Mouse (Mus musculus) hindbrain, embryonic 15.5 days (tissue): Measurements from ENCODE around the gene Eme1. TPM values are rescaled to one million over a fixed set of nuclear protein-coding genes. Genes with fewer than 3 reads are reported as not detected.
"Not testable (repeated sequence)": the region's sequence is repeated elsewhere in the genome, so short reads cannot be mapped to it uniquely, and the experiment has no call there.

ENCODE experiments used
- ATAC-seq: fragments of 200-750 bp; cut with Nextera tagmentation; 2 replicates; pipeline ENCODE4 v1.8.0; 2017; ENCODE audit warnings: low read depth, moderate number of reproducible peaks, moderate TSS enrichment; ENCODE audit not compliant: low FRiP score
- H3K27ac ChIP-seq: fragments of 300-500 bp; sonication (generic); replicated peaks from 2 replicates; pipeline ENCODE4 v1.5.1; 2015; ENCODE audit warnings: mild to moderate bottlenecking, inconsistent platforms
- H3K27me3 ChIP-seq: fragments of 300-500 bp; sonication (generic); 2 replicates; pipeline ENCODE4 v1.6.1; 2015; ENCODE audit warnings: control low read depth, inconsistent platforms
- H3K36me3 ChIP-seq: fragments of 300-500 bp; sonication (generic); 2 replicates; pipeline ENCODE4 v1.6.1; 2015; ENCODE audit warnings: control low read depth, inconsistent platforms
- H3K4me1 ChIP-seq: fragments of 300-500 bp; sonication (generic); replicated peaks from 2 replicates; pipeline ENCODE4 v1.6.1; 2015; ENCODE audit warnings: control low read depth, inconsistent platforms
- H3K4me2 ChIP-seq: fragments of 300-500 bp; sonication (generic); 2 replicates; pipeline ENCODE4 v1.6.1; 2015; ENCODE audit warnings: moderate library complexity, mild to moderate bottlenecking, inconsistent platforms
- H3K4me3 ChIP-seq: fragments of 300-500 bp; sonication (generic); 2 replicates; pipeline ENCODE4 v1.5.1; 2015; ENCODE audit warnings: mild to moderate bottlenecking, inconsistent platforms
- H3K9ac ChIP-seq: fragments of 300-500 bp; sonication (generic); 2 replicates; pipeline ENCODE4 v1.6.1; 2015; ENCODE audit warnings: inconsistent platforms
- H3K9me3 ChIP-seq: fragments of 300-500 bp; sonication (generic); 2 replicates; pipeline ENCODE4 v1.6.1; 2016; ENCODE audit warnings: control low read depth, inconsistent platforms
- WGBS: fragments of 180-500 bp; shearing (Covaris S2); methylation state at CpG from one replicate; pipeline ENCODE4 v1.1.7; 2015; 5-methylcytosine and 5-hydroxymethylcytosine counted together
- polyA plus RNA-seq: library from polyadenylated mRNA; unstranded; fragments of >200 nt; fragmentation: Nextera tagmentation; extraction: Ambion mirVana; gene quantifications from 2 replicates; pipeline ENCODE4 v1.2.1, GENCODE M21; 2015

The Eme1 gene
- polyA plus RNA-seq, 1 experiment from 2014 or later: 4.0 TPM

DNA sequence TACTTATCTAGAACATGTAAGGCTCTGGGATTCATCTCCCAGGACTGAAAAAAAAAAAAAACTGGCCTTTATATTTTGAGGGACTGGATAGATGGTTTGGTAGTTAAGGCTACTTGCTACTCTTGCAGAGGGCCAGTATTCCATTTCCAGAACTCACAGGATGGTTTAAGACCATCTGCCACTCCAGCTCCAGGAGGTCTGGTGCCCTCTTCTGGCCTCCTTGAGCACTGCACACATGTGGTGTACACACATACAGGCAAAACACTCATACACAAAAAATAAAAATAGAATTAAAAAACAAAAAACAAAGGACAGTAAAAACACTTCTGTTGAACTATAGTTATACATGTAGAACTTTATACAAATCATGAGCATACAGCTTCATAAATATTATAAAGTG lies 26.9 kb upstream of the Eme1 start:
- ATAC-seq: no peak
- Histone ChIP-seq H3K9me3 (no peaks in the 10 kb centered on the region), H3K4me3 (no peak overlapping the region), H3K27ac (no peak overlapping the region), H3K4me2 (no peak overlapping the region), H3K9ac (no peak overlapping the region), H3K4me1 (peaks cover 18% of the 10 kb centered on the region), H3K36me3 (no peaks in the 10 kb centered on the region), H3K27me3 (no peaks in the 10 kb centered on the region)

DNA sequence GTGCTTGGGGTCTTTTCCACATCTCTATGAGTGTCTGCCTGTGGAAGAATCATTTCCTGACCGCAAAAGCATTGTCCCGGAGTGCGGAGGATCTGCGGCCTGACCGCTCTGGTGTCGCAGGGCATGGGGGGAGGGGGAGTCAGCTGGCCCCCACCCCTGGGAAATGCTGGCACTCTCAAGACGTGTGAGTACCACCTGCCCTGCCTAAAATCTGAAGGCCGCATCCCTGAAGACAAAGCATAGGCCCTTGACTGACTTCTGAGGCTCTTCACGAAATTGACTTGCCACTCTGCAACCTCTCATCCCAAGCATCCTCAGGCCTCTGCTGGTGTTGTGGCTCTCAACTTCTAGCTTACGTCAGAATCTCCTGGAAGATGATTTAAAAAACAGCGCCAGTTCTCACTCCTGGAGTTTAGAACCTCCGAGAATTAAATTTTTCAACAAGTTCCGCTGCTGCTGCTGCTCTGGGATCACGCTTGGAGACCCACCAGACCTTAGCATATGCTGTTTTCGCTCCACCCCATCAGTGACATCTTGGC lies 23.9 kb upstream of the Eme1 start:
- peak overlapping the region; percentile 95 for H3K27ac ChIP-seq
- H3K9me3 ChIP-seq: no peaks in the 10 kb centered on the region
- H3K9ac ChIP-seq: peak overlapping the region; percentile 88
- H3K4me3 ChIP-seq: peak overlapping the region; percentile 91
- 30% methylated on average over 15 of the region's 15 CpGs for WGBS
- H3K4me1 ChIP-seq: peaks cover 32% of the 10 kb centered on the region
- no peaks in the 10 kb centered on the region for H3K36me3 ChIP-seq
- H3K4me2 ChIP-seq: peak overlapping the region; percentile 71
- no peak for ATAC-seq
- H3K27me3 ChIP-seq: no peaks in the 10 kb centered on the region

DNA sequence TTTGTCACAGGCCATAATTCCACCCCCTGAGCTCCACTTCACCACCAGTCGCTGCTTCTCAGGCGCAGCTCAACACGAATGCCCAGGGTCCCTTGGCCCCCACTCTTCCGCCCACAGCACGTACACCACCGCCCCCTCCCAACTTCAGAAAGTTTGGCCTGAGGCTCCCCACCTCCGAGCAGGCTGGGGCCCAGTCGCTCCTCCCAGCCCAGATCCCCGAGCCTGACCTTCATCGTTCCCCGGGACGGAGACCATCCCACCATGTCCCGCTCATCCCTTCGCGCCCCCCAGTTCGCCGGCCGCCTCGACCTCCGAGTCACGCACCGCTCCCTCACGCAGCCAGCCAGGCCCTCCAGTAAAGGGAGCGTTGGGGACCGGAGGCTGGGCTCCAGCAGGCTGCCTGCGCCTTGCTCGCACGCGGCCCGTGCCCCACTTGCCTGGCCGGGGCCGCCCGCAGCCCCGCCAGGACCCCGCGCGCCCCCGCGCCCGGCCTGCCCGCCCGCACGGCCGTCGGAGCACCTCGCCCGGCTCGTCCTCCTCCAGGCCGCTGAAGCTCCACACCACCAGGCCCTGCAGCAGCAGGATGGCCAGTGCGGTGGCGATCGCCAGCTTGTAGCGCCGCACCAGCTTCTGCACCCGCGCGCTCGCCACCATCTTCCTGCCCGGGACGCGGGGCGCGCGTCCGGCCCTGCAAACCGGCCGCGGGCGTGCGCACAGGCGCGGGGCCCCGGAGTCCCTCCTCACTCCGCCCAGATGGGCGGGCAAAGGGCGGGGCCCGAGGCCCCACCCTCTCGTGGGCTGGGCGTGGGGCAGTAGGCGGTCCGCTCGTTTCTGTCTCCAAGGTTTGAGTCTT lies 23.2 kb upstream of the Eme1 start, which contains the start of gene Xylt2:
TSS of gene Xylt2 (minus strand) at position 762 of the 853 bp plus-strand sequence.
- 1% methylated on average over 76 of the region's 82 CpGs for WGBS
- peak; percentile 96 for ATAC-seq
- no peaks in the 10 kb centered on the region for H3K36me3 ChIP-seq
- H3K9me3 ChIP-seq: no peaks in the 10 kb centered on the region
- peak within 1 kb of the TSS; percentile 91 for H3K4me3 ChIP-seq
- H3K4me1 ChIP-seq: peaks cover 32% of the 10 kb centered on the region
- peak within 1 kb of the TSS; percentile 88 for H3K9ac ChIP-seq
- peak within 1 kb of the TSS; percentile 95 for H3K27ac ChIP-seq
- H3K4me2 ChIP-seq: peak within 1 kb of the TSS; percentile 71
- H3K27me3 ChIP-seq: no peaks in the 10 kb centered on the region

DNA sequence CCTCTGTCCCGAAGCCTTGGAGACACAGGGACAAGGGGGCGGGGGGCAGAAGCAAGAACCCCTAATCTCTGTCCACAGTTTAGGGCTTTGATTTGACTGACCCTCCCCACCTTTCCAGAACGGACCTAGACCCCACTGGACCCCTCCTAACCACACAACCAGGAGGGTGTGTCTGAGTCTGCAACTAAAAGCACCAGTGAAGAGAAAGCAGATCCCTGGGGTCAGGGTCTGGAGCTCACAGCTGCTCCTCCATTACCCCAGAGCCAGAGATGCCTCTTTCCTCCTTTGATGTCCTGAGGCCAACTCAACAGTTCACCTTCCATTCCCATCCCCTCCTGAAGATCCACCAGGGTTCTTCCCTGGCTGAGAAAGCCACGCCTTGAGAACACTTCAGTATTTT lies 22.5 kb upstream of the Eme1 start:
- WGBS: 49% methylated on average over 4 of the region's 4 CpGs
- Histone ChIP-seq H3K36me3 (no peaks in the 10 kb centered on the region), H3K27me3 (no peaks in the 10 kb centered on the region), H3K4me3 (peak overlapping the region; percentile 91), H3K4me2 (peak overlapping the region; percentile 71), H3K9me3 (no peaks in the 10 kb centered on the region), H3K27ac (no peak overlapping the region), H3K4me1 (peaks cover 32% of the 10 kb centered on the region), H3K9ac (peak overlapping the region; percentile 88)
- no peak for ATAC-seq

DNA sequence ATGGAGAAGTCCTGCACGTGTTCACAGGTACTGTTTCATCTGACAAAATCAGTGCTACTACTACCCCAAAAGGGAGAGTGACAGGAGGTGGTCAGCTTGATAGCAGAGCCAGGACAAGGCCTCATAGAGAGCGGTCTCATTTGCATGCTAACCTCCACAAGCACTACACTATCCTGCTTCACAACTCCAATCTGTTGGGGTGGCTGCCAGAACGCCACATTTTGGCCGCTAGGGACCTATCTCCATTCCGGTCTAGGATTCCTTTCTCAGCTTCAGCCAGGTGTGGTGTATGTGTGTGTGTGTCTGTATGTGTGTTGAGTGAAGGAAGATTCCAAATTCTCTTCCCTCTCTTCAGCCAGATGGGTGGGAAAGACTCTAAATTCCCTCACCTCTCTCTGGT lies 21.7 kb upstream of the Eme1 start:
- H3K9ac ChIP-seq: no peak overlapping the region
- WGBS: 70% methylated on average over 5 of the region's 5 CpGs

DNA sequence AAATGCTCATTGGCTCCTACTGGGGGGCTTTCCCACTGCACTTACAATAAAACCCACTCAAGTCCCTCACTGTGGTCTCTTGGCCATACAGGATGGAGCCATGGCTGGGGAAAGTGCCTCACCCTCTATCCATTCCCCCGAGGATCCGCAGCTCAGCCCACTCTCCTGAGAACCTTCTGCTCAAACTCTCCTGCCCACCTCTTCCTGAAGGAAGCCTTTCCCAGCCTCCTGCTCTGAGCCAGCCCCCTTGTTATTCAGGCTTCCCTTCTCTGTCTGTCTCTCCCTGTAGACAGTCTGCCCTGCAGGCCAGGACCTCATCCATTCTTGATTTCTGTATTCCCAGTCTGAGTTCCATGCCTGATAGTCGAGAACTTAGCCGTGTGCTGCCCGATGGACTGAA lies 21.2 kb upstream of the Eme1 start:
- Histone ChIP-seq H3K9me3 (no peaks in the 10 kb centered on the region), H3K4me2 (no peak overlapping the region), H3K9ac (no peak overlapping the region), H3K36me3 (peaks cover 3% of the 10 kb centered on the region; the same call in 1 of the 2 replicates), H3K27me3 (no peaks in the 10 kb centered on the region), H3K27ac (no peak overlapping the region), H3K4me3 (no peak overlapping the region), H3K4me1 (peaks cover 32% of the 10 kb centered on the region)
- WGBS: 83% methylated on average over 5 of the region's 5 CpGs
- ATAC-seq: no peak

More for the DNA sequence above, 21.7 kb upstream of the Eme1 start:
- Histone ChIP-seq H3K27me3 (no peaks in the 10 kb centered on the region), H3K4me1 (peaks cover 32% of the 10 kb centered on the region), H3K4me3 (peak overlapping the region; percentile 91; the same call in 1 of the 2 replicates), H3K4me2 (peak overlapping the region; percentile 71), H3K9me3 (no peaks in the 10 kb centered on the region), H3K27ac (no peak overlapping the region), H3K36me3 (no peaks in the 10 kb centered on the region)
- no peak for ATAC-seq

DNA sequence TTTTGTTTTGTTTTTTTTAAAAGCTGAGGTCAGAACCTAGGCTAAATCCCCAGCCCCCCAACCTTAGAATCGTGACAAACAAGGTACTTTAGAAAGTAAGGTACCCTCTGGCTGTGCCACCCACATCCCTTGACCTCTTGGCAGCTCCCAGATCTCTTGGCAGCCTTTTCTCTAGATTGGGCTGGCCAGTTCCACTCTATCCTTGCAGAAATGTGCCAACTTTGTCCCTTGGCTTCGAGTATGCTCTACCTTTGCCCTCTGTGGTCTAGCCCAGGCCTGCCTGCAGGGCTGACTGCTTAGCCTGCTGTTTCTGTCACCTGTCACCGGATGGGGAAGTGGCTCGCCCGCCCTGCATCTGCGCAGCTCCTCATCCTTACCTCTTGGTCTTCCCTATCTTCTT lies 11.5 kb upstream of the Eme1 start:
- ATAC-seq: no peak
- WGBS: 94% methylated on average over 6 of the region's 6 CpGs
- Histone ChIP-seq H3K9ac (no peak overlapping the region), H3K36me3 (peaks cover 59% of the 10 kb centered on the region), H3K9me3 (no peaks in the 10 kb centered on the region), H3K27ac (no peak overlapping the region), H3K4me3 (no peak overlapping the region), H3K4me2 (no peak overlapping the region), H3K27me3 (no peaks in the 10 kb centered on the region), H3K4me1 (no peaks in the 10 kb centered on the region)

DNA sequence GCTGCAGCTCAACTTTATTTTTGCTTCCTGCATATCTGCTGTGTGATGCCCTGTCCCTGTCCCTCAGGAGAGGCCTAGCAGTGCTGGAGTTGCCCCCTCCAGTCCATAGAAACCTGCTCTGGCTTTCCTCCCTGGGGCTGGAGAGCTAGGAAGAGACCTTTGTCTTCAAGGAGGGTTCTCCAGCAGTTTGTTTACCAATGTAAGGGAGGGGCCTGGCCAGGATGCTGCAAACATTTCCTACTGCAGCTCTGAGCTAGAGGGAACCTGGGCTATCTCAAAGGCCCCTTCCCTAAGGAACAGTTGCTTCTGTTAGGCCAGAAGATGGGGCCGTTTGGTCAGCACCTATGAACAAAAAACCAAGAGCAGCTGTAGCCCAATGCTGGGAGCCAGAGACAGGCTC lies 7.6 kb upstream of the Eme1 start:
- H3K4me2 ChIP-seq: no peak overlapping the region

DNA sequence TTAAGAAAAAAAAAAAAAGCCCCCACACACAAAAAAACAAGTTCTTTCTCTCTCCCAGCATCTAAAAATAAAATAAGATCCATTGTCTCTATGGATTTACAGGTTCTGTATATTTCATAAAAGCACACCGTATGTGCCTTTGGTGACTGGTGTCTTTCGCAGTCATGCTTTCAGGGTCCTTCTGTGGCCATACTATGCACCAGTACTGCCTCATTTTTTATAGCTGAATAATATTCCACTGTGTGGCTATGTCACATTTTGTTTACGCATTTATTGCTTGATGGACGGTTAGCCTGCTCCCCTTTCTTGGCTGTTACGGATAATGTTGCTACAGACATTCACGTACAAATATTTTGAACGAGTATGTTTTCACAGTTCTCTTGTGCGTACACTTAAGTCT lies 791 bp downstream of the Eme1 start:
- Histone ChIP-seq H3K36me3 (peaks cover 4% of the 10 kb centered on the region; the same call in 1 of the 2 replicates), H3K4me2 (peak overlapping the region; percentile 80), H3K4me3 (peak overlapping the region; percentile 86), H3K9me3 (no peaks in the 10 kb centered on the region), H3K27ac (no peak overlapping the region), H3K27me3 (no peaks in the 10 kb centered on the region), H3K4me1 (peaks cover 18% of the 10 kb centered on the region), H3K9ac (no peak overlapping the region)
- ATAC-seq: no peak
- 50% methylated on average over 8 of the region's 8 CpGs for WGBS

More for the DNA sequence above, 7.6 kb upstream of the Eme1 start:
- no peak overlapping the region for H3K27ac ChIP-seq
- no peaks in the 10 kb centered on the region for H3K9me3 ChIP-seq
- H3K36me3 ChIP-seq: peaks cover 28% of the 10 kb centered on the region; the same call in 1 of the 2 replicates
- H3K9ac ChIP-seq: no peak overlapping the region
- 58% methylated on average over 1 of the region's 1 CpGs for WGBS
- no peak overlapping the region for H3K4me3 ChIP-seq
- H3K4me1 ChIP-seq: no peaks in the 10 kb centered on the region
- ATAC-seq: no peak
- H3K27me3 ChIP-seq: no peaks in the 10 kb centered on the region

DNA sequence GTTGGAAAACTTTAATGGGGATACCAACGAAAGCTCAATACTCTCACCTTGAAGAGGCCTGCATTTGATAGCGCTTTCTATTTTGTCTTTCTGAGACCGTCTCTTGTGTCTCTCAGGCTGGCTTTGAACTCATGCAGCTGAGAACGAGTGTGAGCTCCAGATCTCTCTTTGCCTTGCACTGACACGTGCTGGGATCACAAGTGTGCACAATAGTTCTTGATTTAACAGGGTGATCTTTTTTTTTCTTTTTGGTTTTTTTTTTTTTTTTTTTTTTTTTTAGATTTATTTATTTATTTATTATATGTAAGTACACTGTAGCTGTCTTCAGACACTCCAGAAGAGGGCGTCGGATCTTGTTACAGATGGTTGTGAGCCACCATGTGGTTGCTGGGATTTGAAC lies 2.5 kb downstream of the Eme1 start:
- WGBS: 96% methylated on average over 5 of the region's 7 CpGs
- H3K9ac ChIP-seq, H3K27ac ChIP-seq, H3K27me3 ChIP-seq, H3K36me3 ChIP-seq, H3K4me3 ChIP-seq, H3K9me3 ChIP-seq, ATAC-seq, H3K4me2 ChIP-seq: not testable (repeated sequence)
- H3K4me1 ChIP-seq: peaks cover 18% of the 10 kb centered on the region

DNA sequence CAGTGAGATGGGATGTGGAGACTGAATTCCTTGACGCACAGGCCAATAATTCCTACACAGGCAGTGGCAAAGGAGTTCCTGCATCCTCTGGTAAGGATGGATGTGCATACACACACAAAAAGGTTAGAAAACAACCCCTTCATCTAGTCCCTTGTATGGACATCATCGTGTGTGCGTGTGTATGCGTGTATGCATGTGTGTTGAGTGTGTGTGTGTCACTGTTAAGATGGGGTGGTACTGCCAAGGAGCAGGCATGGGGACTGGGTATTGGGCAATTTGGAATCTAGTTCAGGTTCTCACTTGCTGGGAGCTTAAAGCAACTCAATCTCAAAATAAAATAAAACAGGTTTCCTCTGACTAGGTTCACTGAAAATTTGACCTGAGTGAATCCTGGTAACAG lies 7.3 kb downstream of the Eme1 start:
- no peak overlapping the region for H3K4me2 ChIP-seq
- ATAC-seq: no peak
- H3K36me3 ChIP-seq: peaks cover 46% of the 10 kb centered on the region
- no peak overlapping the region for H3K4me3 ChIP-seq
- H3K4me1 ChIP-seq: no peaks in the 10 kb centered on the region
- H3K27ac ChIP-seq: no peak overlapping the region
- no peaks in the 10 kb centered on the region for H3K9me3 ChIP-seq
- H3K27me3 ChIP-seq: no peaks in the 10 kb centered on the region
- no peak overlapping the region for H3K9ac ChIP-seq
- WGBS: 98% methylated on average over 4 of the region's 4 CpGs

DNA sequence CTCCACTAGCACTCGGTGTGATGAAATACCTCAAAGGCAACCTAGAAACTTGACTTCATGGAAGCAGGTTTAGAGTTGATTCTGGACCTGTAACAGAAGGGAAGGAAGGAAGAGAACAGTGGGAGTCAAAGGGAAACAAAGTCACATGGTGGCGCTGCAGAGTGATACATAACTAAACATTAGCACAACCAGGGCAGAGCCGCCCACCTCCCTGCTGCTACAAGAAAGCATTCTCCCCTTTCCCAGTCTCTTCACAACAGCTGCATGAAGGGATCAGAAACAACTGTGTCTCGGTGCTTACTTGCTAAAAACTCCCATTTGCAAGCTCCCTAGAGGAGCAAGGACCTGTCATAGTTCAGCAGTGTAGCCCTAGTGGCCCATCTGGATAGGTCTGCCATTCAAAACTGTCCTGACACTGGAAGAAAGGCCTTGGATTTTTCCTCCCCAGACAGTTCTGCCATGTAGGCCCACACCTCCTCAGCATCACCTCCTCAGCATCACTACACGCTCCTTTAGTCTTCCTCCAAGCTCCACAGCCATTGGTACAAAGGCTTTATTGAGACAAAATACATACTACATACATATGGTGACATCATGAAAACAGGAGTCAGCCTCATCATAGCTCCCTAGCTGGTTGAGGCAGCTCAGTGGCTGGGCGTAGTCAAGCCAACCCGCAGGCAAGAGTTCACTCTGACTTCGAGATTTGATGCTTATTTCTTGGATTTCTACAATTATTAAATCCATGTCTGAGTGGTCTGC lies 9.1 kb downstream of the Eme1 start:
- H3K9me3 ChIP-seq: no peaks in the 10 kb centered on the region
- no peaks in the 10 kb centered on the region for H3K4me1 ChIP-seq
- no peak for ATAC-seq
- no peaks in the 10 kb centered on the region for H3K27me3 ChIP-seq
- WGBS: 87% methylated on average over 8 of the region's 8 CpGs
- H3K36me3 ChIP-seq: peaks cover 63% of the 10 kb centered on the region
- H3K4me2 ChIP-seq: no peak overlapping the region
- no peak overlapping the region for H3K4me3 ChIP-seq
- H3K9ac ChIP-seq: no peak overlapping the region
- H3K27ac ChIP-seq: no peak overlapping the region
